Mouse (Mus musculus) cerebellum, adult 2 months (tissue): Measurements from ENCODE around the gene Phactr3. TPM values are rescaled to one million over a fixed set of nuclear protein-coding genes. Genes with fewer than 3 reads are reported as not detected.

Experiments
- DNase-seq, 2 experiments: peaks; one replicate each; pipeline ENCODE4 v3.0.0; 2021
- H3K27ac ChIP-seq: fragments of 200-500 bp; 2 replicates; pipeline ENCODE4 v1.5.1; 2012; ENCODE audit warnings: low read length, control low read depth, inconsistent platforms; ENCODE audit not compliant: insufficient read depth
- H3K27me3 ChIP-seq: fragments of 200-500 bp; 2 replicates; pipeline ENCODE4 v1.6.1; 2012; ENCODE audit warnings: inconsistent platforms, mild to moderate bottlenecking, low read length, moderate library complexity; ENCODE audit not compliant: control insufficient read depth, insufficient read depth
- H3K4me1 ChIP-seq: fragments of 200-500 bp; 2 replicates; pipeline ENCODE4 v1.6.1; 2011; ENCODE audit warnings: low read length; ENCODE audit not compliant: control insufficient read depth, insufficient read depth
- H3K4me3 ChIP-seq: fragments of 200-500 bp; replicated peaks from 2 replicates; pipeline ENCODE3; 2011; ENCODE audit warnings: mild to moderate bottlenecking, low read depth, low read length, control low read depth; ENCODE audit not compliant: insufficient read depth
- CTCF ChIP-seq: fragments of 200-500 bp; IDR thresholded peaks from 2 replicates; pipeline ENCODE4 v1.5.1; 2011; ENCODE audit warnings: low read depth, mild to moderate bottlenecking, control low read depth, low read length, moderate library complexity, borderline replicate concordance; ENCODE audit not compliant: insufficient read depth
- POLR2A ChIP-seq: fragments of 200-500 bp; IDR thresholded peaks from 2 replicates; pipeline ENCODE4 v1.6.1; 2011; ENCODE audit warnings: low read length, control low read depth, borderline replicate concordance; ENCODE audit not compliant: insufficient read depth
- WGBS: fragments of 180-500 bp; shearing (Covaris S2); methylation state at CpG from one replicate; pipeline ENCODE4 v1.1.7; 2018; 5-methylcytosine and 5-hydroxymethylcytosine counted together
- polyA plus RNA-seq: library from polyadenylated mRNA; depleted of rRNA; stranded (reverse); fragments of >200 nt; gene quantifications from 2 replicates; pipeline ENCODE4 v1.2.3, GENCODE M21; 2012

Gene Phactr3
- polyA plus RNA-seq, 1 experiment = 79.8 TPM

DNA sequence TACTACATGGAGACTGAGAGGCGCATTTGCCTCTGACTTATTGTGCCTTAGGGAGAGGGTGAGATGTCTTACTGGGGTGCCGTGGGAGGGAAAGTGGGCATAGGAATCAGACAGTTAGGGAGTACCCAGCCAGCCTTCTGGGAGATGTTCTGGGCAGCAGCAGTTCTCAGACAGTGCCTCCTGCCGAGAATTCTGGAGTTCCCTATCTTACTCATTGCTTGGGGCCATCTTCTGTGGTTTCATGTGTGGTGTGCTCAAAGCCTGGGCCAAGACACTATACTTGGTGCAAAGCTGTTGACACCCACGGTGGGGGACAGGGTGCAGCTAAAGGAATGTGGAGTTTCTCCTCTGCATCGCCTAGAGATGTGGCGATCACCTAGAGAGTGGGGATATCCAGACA is 185.9 kb downstream of the Phactr3 start:
- no peak overlapping the region for H3K4me3 ChIP-seq
- TF ChIP-seq POLR2A (no peak), CTCF (no peak)
- 80% methylated on average over 6 of the region's 6 CpGs for WGBS
- no peaks in the 10 kb centered on the region for H3K27me3 ChIP-seq
- peak overlapping the region; percentile 36; the same call in 1 of the 2 replicates for H3K27ac ChIP-seq
- H3K4me1 ChIP-seq = peaks cover 7% of the 10 kb centered on the region; the same call in 1 of the 2 replicates
- DNase-seq = no peak

DNA sequence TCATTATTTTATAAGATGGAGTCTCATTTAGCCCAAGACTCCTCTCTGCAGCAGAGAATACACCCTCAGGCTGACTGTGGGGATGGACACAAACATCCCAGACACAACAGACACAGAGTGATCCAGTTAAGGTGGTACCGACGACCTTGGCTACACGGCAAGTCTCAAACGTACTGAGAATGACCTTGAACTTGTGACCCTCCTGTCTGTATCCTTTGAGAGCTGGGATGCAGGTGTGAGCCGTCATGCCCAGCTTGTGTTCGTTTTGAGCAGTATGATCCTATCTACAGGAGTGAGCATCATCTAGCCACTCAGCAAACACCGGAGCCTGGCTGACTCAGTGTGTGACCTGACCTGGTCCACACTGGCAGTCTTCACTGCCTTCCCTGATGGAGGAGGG is 194.8 kb downstream of the Phactr3 start:
- H3K27me3 ChIP-seq = no peaks in the 10 kb centered on the region
- no peak overlapping the region for H3K4me3 ChIP-seq
- no peak overlapping the region for H3K27ac ChIP-seq
- peaks cover 8% of the 10 kb centered on the region for H3K4me1 ChIP-seq
- 80% methylated on average over 7 of the region's 7 CpGs for WGBS
- TF ChIP-seq CTCF (no peak), POLR2A (no peak)
- DNase-seq = no peak

DNA sequence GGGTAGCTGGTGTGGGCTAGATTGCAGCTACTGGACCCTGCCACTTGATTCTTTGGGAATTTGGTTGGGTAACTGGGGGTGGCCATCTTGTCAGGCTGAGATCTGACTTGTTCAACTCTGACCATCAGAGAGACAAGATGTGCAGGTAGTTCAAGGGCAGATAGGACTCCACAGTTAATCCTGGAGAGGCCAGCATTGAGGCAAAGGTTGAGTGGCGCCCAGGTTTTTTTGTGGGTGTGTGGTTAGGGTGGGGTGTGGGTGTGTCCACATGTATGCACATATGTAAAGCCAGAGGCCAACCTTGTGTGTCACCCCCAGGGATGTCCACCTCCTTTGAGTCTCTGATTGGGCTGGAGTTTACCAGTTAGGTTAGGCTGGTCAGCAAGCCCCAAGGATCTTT is 197.5 kb downstream of the Phactr3 start:
- WGBS = 93% methylated on average over 1 of the region's 1 CpGs
- no peak for DNase-seq
- no peak overlapping the region for H3K27ac ChIP-seq
- H3K4me1 ChIP-seq = peaks cover 34% of the 10 kb centered on the region
- TF ChIP-seq CTCF = no peak
- TF ChIP-seq POLR2A = no peak
- no peak overlapping the region for H3K4me3 ChIP-seq
- H3K27me3 ChIP-seq = no peaks in the 10 kb centered on the region

DNA sequence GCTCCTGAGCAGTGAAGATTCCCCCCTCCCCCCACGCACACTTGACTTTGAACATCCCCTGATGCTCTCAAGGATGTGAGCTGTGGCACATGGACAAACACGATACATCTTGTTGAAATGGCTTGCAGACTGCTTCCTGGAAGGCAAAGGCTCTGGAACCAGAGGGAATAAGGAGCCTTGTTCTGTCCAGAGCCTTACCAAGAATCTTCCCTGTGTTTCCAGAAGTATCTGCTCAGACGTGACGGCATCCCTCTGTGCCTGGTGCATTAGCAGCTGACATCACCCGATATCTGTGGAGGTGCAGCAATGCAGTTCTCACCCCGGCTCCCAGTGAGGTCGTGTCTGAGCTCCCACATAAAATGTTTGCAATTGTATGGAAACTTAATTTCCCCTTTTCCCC is 201.0 kb downstream of the Phactr3 start:
- Histone ChIP-seq H3K4me3 (no peak overlapping the region), H3K27ac (no peak overlapping the region), H3K4me1 (peaks cover 42% of the 10 kb centered on the region), H3K27me3 (no peaks in the 10 kb centered on the region)
- TF ChIP-seq POLR2A (no peak), CTCF (no peak)
- WGBS = 75% methylated on average over 7 of the region's 7 CpGs
- no peak for DNase-seq

DNA sequence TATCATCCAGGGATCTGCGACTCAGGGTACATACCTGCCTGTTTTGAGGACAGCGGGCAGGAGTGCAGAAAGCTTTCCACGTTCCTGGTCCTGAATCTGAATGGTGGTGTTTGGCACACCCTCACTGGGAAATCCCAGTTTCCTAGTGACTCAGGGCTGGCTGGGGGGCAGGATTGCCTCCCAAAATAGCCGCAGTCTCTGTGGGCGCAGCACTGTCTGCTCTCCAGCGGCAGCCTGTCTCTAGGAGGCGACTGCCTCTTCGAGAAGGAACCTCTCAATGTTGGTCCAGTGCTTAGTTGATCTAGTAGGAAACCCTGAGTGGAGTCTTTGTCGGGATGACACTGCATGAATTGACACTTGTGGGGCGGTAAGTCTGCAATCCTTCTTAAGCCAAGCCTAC is 202.5 kb downstream of the Phactr3 start:
- TF ChIP-seq POLR2A (no peak), CTCF (no peak)
- no peak overlapping the region for H3K4me3 ChIP-seq
- 41% methylated on average over 10 of the region's 10 CpGs for WGBS
- H3K27me3 ChIP-seq = no peaks in the 10 kb centered on the region
- no peak overlapping the region for H3K27ac ChIP-seq
- DNase-seq = peak in 1 of 2 experiments; percentile 25
- H3K4me1 ChIP-seq = peaks cover 45% of the 10 kb centered on the region

DNA sequence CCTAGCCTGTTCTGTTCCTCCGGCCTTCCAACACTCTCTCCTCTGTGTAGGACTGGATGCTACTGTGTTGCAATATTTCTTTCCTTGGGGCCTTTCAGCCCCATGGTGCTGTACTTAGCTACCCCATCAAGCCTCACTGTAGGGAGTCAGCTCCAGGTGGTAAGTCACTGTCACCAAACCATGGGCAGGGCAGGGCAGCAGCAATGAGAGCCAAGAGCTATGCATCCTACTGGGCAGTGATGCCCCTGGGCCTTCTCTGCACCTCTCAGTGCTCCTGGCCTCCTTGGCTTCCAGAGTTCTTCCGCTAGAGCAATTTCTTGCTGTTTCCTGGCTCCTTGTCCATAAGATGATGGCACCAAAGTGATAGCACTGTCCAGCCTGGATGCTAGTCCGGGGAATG is 205.6 kb downstream of the Phactr3 start:
- 75% methylated on average over 3 of the region's 3 CpGs for WGBS
- H3K4me1 ChIP-seq = peaks cover 42% of the 10 kb centered on the region
- no peak overlapping the region for H3K4me3 ChIP-seq
- TF ChIP-seq CTCF = no peak
- no peak for TF ChIP-seq POLR2A
- no peaks in the 10 kb centered on the region for H3K27me3 ChIP-seq
- no peak overlapping the region for H3K27ac ChIP-seq
- no peak for DNase-seq

DNA sequence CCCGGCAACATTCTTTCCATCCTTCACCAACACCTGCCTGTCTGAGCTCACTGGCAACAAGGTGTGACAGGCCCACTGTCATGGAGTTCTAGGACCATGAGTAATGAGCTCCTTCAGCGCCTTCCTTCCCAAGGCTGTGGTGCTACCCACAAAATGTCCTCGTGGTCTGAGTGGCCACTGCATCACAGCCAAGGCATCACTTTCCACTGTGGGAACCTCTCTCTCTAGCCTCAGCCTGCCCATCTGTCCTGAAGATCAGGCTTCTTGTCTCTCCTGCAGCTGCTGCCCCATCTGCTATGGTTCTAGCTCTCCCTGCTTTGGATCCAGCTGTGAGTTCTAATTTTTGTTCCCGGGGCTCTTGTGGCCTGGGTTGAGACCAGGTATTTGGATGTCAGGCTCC is 206.0 kb downstream of the Phactr3 start:
- no peak overlapping the region for H3K4me3 ChIP-seq
- WGBS = 59% methylated on average over 4 of the region's 4 CpGs
- TF ChIP-seq POLR2A = no peak
- no peak for TF ChIP-seq CTCF
- H3K27ac ChIP-seq = no peak overlapping the region
- H3K27me3 ChIP-seq = no peaks in the 10 kb centered on the region
- DNase-seq = no peak
- H3K4me1 ChIP-seq = peaks cover 42% of the 10 kb centered on the region

DNA sequence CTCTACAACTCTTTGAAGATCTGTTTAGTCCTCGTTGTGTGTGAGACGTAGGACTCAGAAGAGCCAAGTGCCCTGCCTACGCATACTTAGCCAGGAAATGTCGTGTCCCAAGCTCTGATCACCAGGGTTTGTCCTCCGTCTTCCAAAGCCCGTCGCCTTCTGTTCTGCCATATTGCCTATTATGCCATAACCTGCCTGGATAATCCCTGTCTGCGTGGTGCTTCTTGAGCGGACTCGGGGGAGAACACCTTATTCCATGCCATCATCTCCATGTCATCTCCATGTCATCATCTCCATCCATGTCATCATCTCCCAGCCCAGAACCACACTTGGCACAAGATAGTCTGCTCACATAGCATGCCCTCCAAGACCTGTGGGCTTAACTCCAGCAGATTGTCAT is 207.3 kb downstream of the Phactr3 start:
- H3K4me3 ChIP-seq = no peak overlapping the region
- DNase-seq = peak in 1 of 2 experiments; percentile 4
- H3K27ac ChIP-seq = no peak overlapping the region
- H3K27me3 ChIP-seq = no peaks in the 10 kb centered on the region
- peaks cover 32% of the 10 kb centered on the region for H3K4me1 ChIP-seq
- TF ChIP-seq POLR2A = no peak
- TF ChIP-seq CTCF = no peak
- 80% methylated on average over 10 of the region's 10 CpGs for WGBS
